Mouse (Mus musculus) erythroblast, embryonic 14.5 days (primary cell): ENCODE data around the gene Abcb9.

Source experiments
- GATA1 ChIP-seq: IDR thresholded peaks from 2 replicates; pipeline ENCODE4 v1.6.1; 2012; ENCODE audit warnings: low read length, inconsistent platforms, mixed read lengths
- TAL1 ChIP-seq: IDR thresholded peaks from 3 replicates; pipeline ENCODE4 v1.6.1; 2012; ENCODE audit warnings: low read length, inconsistent platforms, mixed read lengths

DNA sequence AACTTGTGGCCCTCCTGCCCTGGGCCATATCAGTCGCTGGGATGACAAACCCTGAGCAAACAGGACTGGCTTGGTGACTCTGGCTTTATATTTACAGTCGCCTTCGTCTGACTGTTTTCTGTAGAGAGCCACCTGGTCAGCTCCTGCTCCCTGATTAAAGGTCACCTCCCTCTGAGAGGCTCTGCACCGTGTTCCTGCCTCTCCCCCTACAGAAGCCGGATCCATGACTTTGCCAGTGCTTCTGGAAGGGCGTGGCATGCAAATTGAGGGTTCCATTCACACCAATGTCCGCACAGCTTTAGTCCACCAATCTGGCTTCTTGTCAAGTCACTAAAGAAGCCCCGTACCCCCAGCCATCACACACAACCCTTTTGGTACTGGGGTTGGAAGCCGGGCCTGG, 19.0 kb downstream of the Abcb9 start:
- TF ChIP-seq GATA1: no peak
- TF ChIP-seq TAL1: no peak
